Mouse (Mus musculus) mature B cell (primary cell): Measurements from ENCODE around the gene Klk13.

ENCODE experiments used
- in situ Hi-C: fragments of 300-500 bp; cut with MboI; formaldehyde crosslinking; loops from 2 replicates; pipeline ENCODE4 v1.14.3; 2019

Klk13 gene

GRCm38 (mm10) chr7:43771916-43772315 lies 59.5 kb downstream of the Klk13 start:
- in situ Hi-C loops = no loop called here

- in situ Hi-C loops = no loop called here
Measured at GRCm38 (mm10) chr7:43772901-43773300, 60.5 kb downstream of the Klk13 start.

- in situ Hi-C loops = no loop called here
Measured at GRCm38 (mm10) chr7:43774364-43774763, 62.0 kb downstream of the Klk13 start, which contains the start of gene Klk11. TSS of gene Klk11 (plus strand) at chr7:43774604.

- in situ Hi-C loops = no loop called here
Measured at GRCm38 (mm10) chr7:43774802-43775201, 62.4 kb downstream of the Klk13 start.

GRCm38 (mm10) chr7:43775311-43776057 lies 63.1 kb downstream of the Klk13 start:
- in situ Hi-C loops = no loop called here

GRCm38 (mm10) chr7:43776506-43776905 lies 64.1 kb downstream of the Klk13 start:
- in situ Hi-C loops = no loop called here
